Mouse (Mus musculus) embryonic facial prominence, embryonic 15.5 days (tissue): ENCODE measurements around the gene Kmt2d. TPM values are rescaled to one million over a fixed set of nuclear protein-coding genes. Genes with fewer than 3 reads are reported as not detected.

Source experiments
- ATAC-seq: fragments of 200-750 bp; cut with Nextera tagmentation; 2 replicates; pipeline ENCODE4 v1.8.0; 2017; ENCODE audit warnings: low read depth, moderate TSS enrichment; ENCODE audit not compliant: insufficient number of reproducible peaks, low FRiP score, low TSS enrichment
- H3K27ac ChIP-seq: fragments of 300-500 bp; sonication (generic); replicated peaks from 2 replicates; pipeline ENCODE4 v1.5.1; 2015; ENCODE audit warnings: mild to moderate bottlenecking, inconsistent platforms
- H3K27me3 ChIP-seq: fragments of 300-500 bp; sonication (generic); 2 replicates; pipeline ENCODE4 v1.6.1; 2015; ENCODE audit warnings: inconsistent platforms
- H3K36me3 ChIP-seq: fragments of 300-500 bp; sonication (generic); 2 replicates; pipeline ENCODE4 v1.6.1; 2015; ENCODE audit warnings: mild to moderate bottlenecking, inconsistent platforms
- H3K4me1 ChIP-seq: fragments of 300-500 bp; sonication (generic); 2 replicates; pipeline ENCODE4 v1.6.1; 2015; ENCODE audit warnings: inconsistent platforms
- H3K4me2 ChIP-seq: fragments of 300-500 bp; sonication (generic); replicated peaks from 2 replicates; pipeline ENCODE4 v1.6.1; 2015; ENCODE audit warnings: mild to moderate bottlenecking, inconsistent platforms
- H3K4me3 ChIP-seq: fragments of 300-500 bp; sonication (generic); replicated peaks from 2 replicates; pipeline ENCODE4 v1.5.1; 2015; ENCODE audit warnings: mild to moderate bottlenecking, inconsistent platforms
- H3K9ac ChIP-seq: fragments of 300-500 bp; sonication (generic); 2 replicates; pipeline ENCODE4 v1.6.1; 2015; ENCODE audit warnings: inconsistent platforms
- H3K9me3 ChIP-seq: fragments of 300-500 bp; sonication (generic); replicated peaks from 2 replicates; pipeline ENCODE4 v1.6.1; 2016; ENCODE audit warnings: inconsistent platforms
- WGBS: fragments of 180-500 bp; shearing (Covaris S2); methylation state at CpG from one replicate; pipeline ENCODE4 v1.1.7; 2015; 5-methylcytosine and 5-hydroxymethylcytosine counted together
- polyA plus RNA-seq: library from polyadenylated mRNA; unstranded; fragments of >200 nt; fragmentation: Nextera tagmentation; extraction: Ambion mirVana; gene quantifications from 2 replicates; pipeline ENCODE4 v1.2.1, GENCODE M21; 2015

Gene Kmt2d
- polyA plus RNA-seq, 1 experiment from 2014 or later: 14.1 TPM

GRCm38 (mm10) chr15:98837006-98837742 lies 33.8 kb downstream of the Kmt2d start:
- Histone ChIP-seq H3K4me3 (no peak overlapping the region), H3K4me2 (no peak overlapping the region), H3K27me3 (no peaks in the 10 kb centered on the region), H3K36me3 (peaks cover 91% of the 10 kb centered on the region), H3K9me3 (no peaks in the 10 kb centered on the region), H3K27ac (no peak overlapping the region), H3K4me1 (peaks cover 4% of the 10 kb centered on the region; the same call in 1 of the 2 replicates), H3K9ac (no peak overlapping the region)
- no peak for ATAC-seq
- WGBS: 90% methylated on average over 21 of the region's 21 CpGs

GRCm38 (mm10) chr15:98835291-98835690 lies 35.7 kb downstream of the Kmt2d start:
- Histone ChIP-seq H3K9ac (no peak overlapping the region), H3K4me1 (peaks cover 9% of the 10 kb centered on the region; the same call in 1 of the 2 replicates), H3K27me3 (no peaks in the 10 kb centered on the region), H3K27ac (no peak overlapping the region), H3K4me3 (no peak overlapping the region), H3K4me2 (no peak overlapping the region), H3K36me3 (peaks cover 72% of the 10 kb centered on the region), H3K9me3 (no peaks in the 10 kb centered on the region)
- WGBS: 90% methylated on average over 14 of the region's 14 CpGs
- no peak for ATAC-seq

GRCm38 (mm10) chr15:98834059-98834458 lies 36.9 kb downstream of the Kmt2d start:
- Histone ChIP-seq H3K4me3 (no peak overlapping the region), H3K9me3 (no peaks in the 10 kb centered on the region), H3K9ac (no peak overlapping the region), H3K4me1 (peaks cover 20% of the 10 kb centered on the region), H3K36me3 (peaks cover 63% of the 10 kb centered on the region), H3K27me3 (no peaks in the 10 kb centered on the region), H3K4me2 (no peak overlapping the region), H3K27ac (0 out of 2 replicates have a peak overlapping the region, but pooled peaks have one; percentile 7)
- ATAC-seq: no peak
- WGBS: 89% methylated on average over 13 of the region's 13 CpGs

- Histone ChIP-seq H3K4me3 (no peak overlapping the region), H3K27me3 (no peaks in the 10 kb centered on the region), H3K9me3 (no peaks in the 10 kb centered on the region), H3K4me2 (no peak overlapping the region), H3K9ac (no peak overlapping the region), H3K27ac (no peak overlapping the region), H3K36me3 (peaks cover 57% of the 10 kb centered on the region), H3K4me1 (peaks cover 22% of the 10 kb centered on the region)
- ATAC-seq: no peak
- 84% methylated on average over 11 of the region's 11 CpGs for WGBS
Measured at GRCm38 (mm10) chr15:98833281-98833680, 37.7 kb downstream of the Kmt2d start.

GRCm38 (mm10) chr15:98832161-98833058 lies 38.6 kb downstream of the Kmt2d start:
- Histone ChIP-seq H3K4me1 (peaks cover 22% of the 10 kb centered on the region), H3K27me3 (no peaks in the 10 kb centered on the region), H3K4me2 (peak overlapping the region; percentile 53), H3K36me3 (peaks cover 48% of the 10 kb centered on the region), H3K9me3 (no peaks in the 10 kb centered on the region), H3K4me3 (no peak overlapping the region; the same call in 1 of the 2 replicates), H3K27ac (peak overlapping the region; percentile 94), H3K9ac (no peak overlapping the region)
- no peak for ATAC-seq
- WGBS: 53% methylated on average over 12 of the region's 12 CpGs

GRCm38 (mm10) chr15:98831684-98832035 lies 39.3 kb downstream of the Kmt2d start:
- peak overlapping the region; percentile 65 for H3K4me3 ChIP-seq
- no peaks in the 10 kb centered on the region for H3K27me3 ChIP-seq
- peaks cover 40% of the 10 kb centered on the region for H3K36me3 ChIP-seq
- peak; percentile 6; the same call in 1 of the 2 replicates for ATAC-seq
- peak overlapping the region; percentile 53 for H3K4me2 ChIP-seq
- WGBS: 11% methylated on average over 9 of the region's 9 CpGs
- H3K27ac ChIP-seq: peak overlapping the region; percentile 94
- no peak overlapping the region for H3K9ac ChIP-seq
- H3K4me1 ChIP-seq: peaks cover 22% of the 10 kb centered on the region
- no peaks in the 10 kb centered on the region for H3K9me3 ChIP-seq

- Histone ChIP-seq H3K4me1 (peaks cover 22% of the 10 kb centered on the region), H3K4me2 (peak within 1 kb of the TSS; percentile 53), H3K9me3 (no peaks in the 10 kb centered on the region), H3K27ac (peak within 1 kb of the TSS; percentile 94), H3K4me3 (peak within 1 kb of the TSS; percentile 65), H3K9ac (peak within 1 kb of the TSS; percentile 91), H3K27me3 (no peaks in the 10 kb centered on the region), H3K36me3 (peaks cover 34% of the 10 kb centered on the region)
- under 1% methylated on average over 65 of the region's 66 CpGs for WGBS
- ATAC-seq: peak; percentile 96
Measured at GRCm38 (mm10) chr15:98830736-98831683, 40.0 kb downstream of the Kmt2d start, which contains the start of gene Prkag1. Gene Prkag1 (minus strand): TSS chr15:98831521.

- 89% methylated on average over 7 of the region's 7 CpGs for WGBS
- Histone ChIP-seq H3K27me3 (no peaks in the 10 kb centered on the region), H3K4me1 (peaks cover 19% of the 10 kb centered on the region), H3K4me3 (no peak overlapping the region), H3K9ac (no peak overlapping the region), H3K4me2 (no peak overlapping the region), H3K27ac (no peak overlapping the region), H3K9me3 (no peaks in the 10 kb centered on the region), H3K36me3 (peaks cover 32% of the 10 kb centered on the region)
- no peak for ATAC-seq
Measured at GRCm38 (mm10) chr15:98827611-98828011, 43.4 kb downstream of the Kmt2d start.

GRCm38 (mm10) chr15:98823434-98823833 lies 47.6 kb downstream of the Kmt2d start:
- Histone ChIP-seq H3K4me2 (no peak overlapping the region), H3K36me3 (peaks cover 38% of the 10 kb centered on the region), H3K27me3 (no peaks in the 10 kb centered on the region), H3K9ac (no peak overlapping the region), H3K9me3 (no peaks in the 10 kb centered on the region), H3K27ac (no peak overlapping the region), H3K4me1 (no peaks in the 10 kb centered on the region), H3K4me3 (no peak overlapping the region)
- 66% methylated on average over 3 of the region's 3 CpGs for WGBS
- no peak for ATAC-seq

- H3K4me2 ChIP-seq: no peak overlapping the region
- H3K9me3 ChIP-seq: no peaks in the 10 kb centered on the region
- H3K9ac ChIP-seq: no peak overlapping the region
- H3K27me3 ChIP-seq: no peaks in the 10 kb centered on the region
- H3K4me1 ChIP-seq: no peaks in the 10 kb centered on the region
- WGBS: 88% methylated on average over 5 of the region's 5 CpGs
- no peak for ATAC-seq
- H3K36me3 ChIP-seq: peaks cover 38% of the 10 kb centered on the region
- no peak overlapping the region for H3K27ac ChIP-seq
- no peak overlapping the region for H3K4me3 ChIP-seq
Measured at GRCm38 (mm10) chr15:98822147-98822546, 48.9 kb downstream of the Kmt2d start.
